Mouse (Mus musculus) splenic B cell, adult 2 months (primary cell): ENCODE data around the gene Mfsd6l.

Experiments
- DNase-seq: peaks from one replicate; pipeline ENCODE4 v3.0.0-alpha.2; 2011; ENCODE audit warnings: low read depth, low spot score
- H3K27me3 ChIP-seq: 2 replicates; pipeline ENCODE4 v1.6.1; 2012; ENCODE audit warnings: mild to moderate bottlenecking, low read length, moderate library complexity, mixed read lengths; ENCODE audit not compliant: control insufficient read depth, poor library complexity, insufficient read depth, severe bottlenecking
- H3K36me3 ChIP-seq: 2 replicates; pipeline ENCODE4 v1.6.1; 2012; ENCODE audit warnings: mild to moderate bottlenecking, low read length, moderate library complexity, mixed read lengths; ENCODE audit not compliant: control insufficient read depth, poor library complexity, insufficient read depth, severe bottlenecking

The Mfsd6l gene

DNA sequence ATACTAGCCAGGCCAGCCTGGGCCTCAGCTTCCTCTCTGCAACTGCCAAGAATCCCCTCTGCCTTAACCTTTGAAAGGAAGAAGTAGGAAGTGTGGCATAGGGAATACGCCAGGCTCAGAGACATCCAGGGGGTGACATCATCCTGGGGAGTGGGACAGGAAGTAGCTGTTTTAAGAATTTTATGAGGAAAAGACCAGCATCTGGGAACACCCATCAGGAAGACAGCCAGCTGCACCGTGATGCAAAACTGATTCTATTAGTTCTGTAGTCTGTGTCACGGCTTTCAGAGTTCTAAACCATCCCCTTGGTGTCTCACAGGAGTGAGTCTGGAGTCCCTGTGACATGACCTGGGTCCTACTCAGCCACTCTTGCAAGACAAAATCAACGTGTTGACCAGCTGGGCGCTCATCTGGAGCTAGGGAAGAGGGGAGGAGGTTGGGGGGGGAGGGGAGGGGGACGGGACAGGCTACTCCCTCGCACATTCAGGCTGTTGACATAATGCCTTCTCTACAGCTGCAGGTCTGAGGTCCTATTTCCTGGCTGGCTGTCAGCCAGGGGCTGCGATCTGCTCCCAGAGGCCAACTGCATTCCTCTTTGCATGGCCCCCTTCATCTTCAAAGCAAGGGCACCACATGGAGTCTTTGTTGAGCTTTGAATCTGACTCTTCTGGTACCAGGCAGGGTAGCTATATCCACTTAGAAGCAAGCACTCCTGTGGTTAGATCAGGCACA is 46.4 kb downstream of the Mfsd6l start:
- Histone ChIP-seq H3K36me3 (no peaks in the 10 kb centered on the region), H3K27me3 (no peaks in the 10 kb centered on the region)
- no peak for DNase-seq

DNA sequence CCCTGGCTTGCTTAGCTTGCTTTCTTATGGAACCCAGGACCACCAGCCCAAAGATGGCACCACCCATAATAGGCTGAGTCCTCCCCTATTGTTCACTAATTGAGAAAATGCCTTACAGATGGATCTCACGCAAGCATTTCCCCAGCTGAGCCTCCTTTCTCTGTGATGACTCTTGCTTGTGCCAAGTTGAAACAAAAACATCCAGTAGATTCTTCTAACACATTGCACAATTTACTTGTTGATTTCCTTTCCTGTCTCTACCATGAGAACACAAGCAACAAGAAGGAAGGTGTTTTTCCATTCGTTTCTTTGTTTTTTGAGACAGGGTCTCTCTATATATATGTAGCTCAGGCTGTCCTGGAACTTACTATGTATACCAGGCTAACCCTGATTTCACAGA is 51.1 kb downstream of the Mfsd6l start:
- H3K36me3 ChIP-seq, result no peaks in the 10 kb centered on the region
- no peaks in the 10 kb centered on the region for H3K27me3 ChIP-seq

More for the DNA sequence above, 51.1 kb downstream of the Mfsd6l start:
- no peak for DNase-seq
